Mouse (Mus musculus) ES-Bruce4 (cell line): ENCODE results near the gene Adtrp.

Experiments used
- CTCF ChIP-seq: IDR thresholded peaks from one replicate; pipeline ENCODE4 v1.8.1; 2011; ENCODE audit warnings: low read depth, low read length
- EP300 ChIP-seq: IDR thresholded peaks from 2 replicates; pipeline ENCODE4 v1.6.1; 2011; ENCODE audit warnings: low read depth, low read length; ENCODE audit not compliant: insufficient read depth

DNA sequence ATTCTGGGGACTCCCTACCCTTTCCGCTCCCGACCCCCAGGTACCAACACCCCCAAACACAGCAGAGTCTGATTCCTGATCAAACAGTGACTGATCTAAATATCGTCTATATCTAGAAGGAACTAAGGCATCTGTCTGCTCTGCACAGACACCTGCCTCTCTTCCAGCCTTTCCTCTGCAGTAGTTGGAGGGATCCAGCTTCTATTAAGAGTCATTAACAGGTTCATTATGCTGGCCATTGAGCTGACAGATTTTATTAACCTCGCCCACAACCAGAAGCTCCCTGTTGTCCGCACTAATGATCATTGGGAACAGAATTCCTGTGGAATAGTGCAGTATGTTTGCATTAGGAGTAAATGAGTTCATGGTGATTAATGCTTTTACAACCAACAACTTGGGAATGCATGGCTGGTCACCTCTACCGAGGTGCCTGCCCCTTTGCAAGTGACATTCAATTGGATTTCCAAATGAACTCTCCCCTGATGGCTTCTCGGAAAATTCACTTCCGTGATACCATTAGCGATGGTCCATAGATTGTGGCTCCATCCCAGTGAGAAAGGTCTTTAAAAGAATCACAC is 67.8 kb downstream of the Adtrp start:
- TF ChIP-seq CTCF (no peak), EP300 (no peak)
